Mouse (Mus musculus) kidney, adult 8-10 months (tissue): Measurements from ENCODE around the gene Atp8a2.
"Not testable (repeated sequence)": the region's sequence is repeated elsewhere in the genome, so short reads cannot be mapped to it uniquely, and the experiment has no call there.

Source experiments
- DNase-seq, 2 experiments: peaks; one replicate each; pipeline ENCODE4 v3.0.0; 2022

Atp8a2 gene

GRCm38 (mm10) chr14:59759196-59759839 is 437.7 kb downstream of the Atp8a2 start:
- peak in 1 of 2 experiments; percentile 3 for DNase-seq

- DNase-seq = no peak
Observed at GRCm38 (mm10) chr14:59752401-59752800, 444.6 kb downstream of the Atp8a2 start.

GRCm38 (mm10) chr14:59750005-59750404 is 447.0 kb downstream of the Atp8a2 start:
- no peak for DNase-seq

- DNase-seq = no peak
Observed at GRCm38 (mm10) chr14:59745676-59746075, 451.3 kb downstream of the Atp8a2 start.

- DNase-seq = no peak
Observed at GRCm38 (mm10) chr14:59741752-59742151, 455.2 kb downstream of the Atp8a2 start.

DNA sequence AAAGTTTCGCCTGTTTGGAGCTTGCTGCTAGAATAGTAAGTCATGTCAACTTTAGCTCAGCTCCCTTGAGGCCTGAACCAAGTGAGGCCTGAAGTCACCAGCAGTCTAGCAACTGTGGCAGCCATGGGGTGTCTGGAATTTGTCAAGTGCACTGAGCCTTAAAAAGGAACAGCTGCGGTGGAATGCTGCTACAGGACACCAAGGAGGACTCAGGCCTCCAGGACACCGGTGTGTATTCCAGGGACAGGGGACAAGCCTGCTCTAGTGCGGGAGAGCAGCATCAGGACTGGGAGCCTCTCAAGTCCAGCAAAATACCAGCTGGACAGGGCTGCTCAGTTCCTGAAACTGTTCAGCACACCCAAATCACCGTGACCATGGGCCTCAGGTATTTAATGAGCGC is 457.5 kb downstream of the Atp8a2 start:
- DNase-seq = no peak

DNA sequence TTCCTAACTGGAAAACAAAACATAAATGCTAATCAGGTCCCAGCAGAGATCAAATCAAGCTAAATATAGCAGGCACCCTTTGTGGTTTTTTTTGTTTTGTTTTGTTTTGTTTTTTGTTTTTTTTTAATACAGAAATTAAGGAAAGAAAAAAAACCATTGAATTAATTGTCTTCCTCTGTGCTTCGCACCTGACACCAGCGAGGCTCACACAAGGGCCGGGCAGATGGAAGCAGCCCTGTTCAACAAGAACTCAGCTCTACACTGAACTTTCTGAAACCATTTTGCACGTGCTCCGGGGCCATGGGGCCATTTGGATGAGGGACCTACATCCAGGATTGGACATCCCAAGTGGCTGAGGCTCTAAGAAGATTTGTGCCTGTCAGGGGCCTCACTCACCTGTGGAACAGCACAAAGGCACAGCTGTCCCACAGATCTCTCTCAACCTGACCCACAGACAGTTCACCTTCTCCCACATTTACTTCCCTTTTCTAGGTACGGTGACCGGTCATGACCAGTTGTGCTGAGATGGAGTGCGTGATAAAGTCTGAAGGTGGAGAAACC is 459.2 kb downstream of the Atp8a2 start:
- no peak for DNase-seq

GRCm38 (mm10) chr14:59736861-59737700 is 459.9 kb downstream of the Atp8a2 start:
- no peak for DNase-seq

- DNase-seq = no peak
Observed at GRCm38 (mm10) chr14:59730043-59730390, 467.0 kb downstream of the Atp8a2 start.

DNA sequence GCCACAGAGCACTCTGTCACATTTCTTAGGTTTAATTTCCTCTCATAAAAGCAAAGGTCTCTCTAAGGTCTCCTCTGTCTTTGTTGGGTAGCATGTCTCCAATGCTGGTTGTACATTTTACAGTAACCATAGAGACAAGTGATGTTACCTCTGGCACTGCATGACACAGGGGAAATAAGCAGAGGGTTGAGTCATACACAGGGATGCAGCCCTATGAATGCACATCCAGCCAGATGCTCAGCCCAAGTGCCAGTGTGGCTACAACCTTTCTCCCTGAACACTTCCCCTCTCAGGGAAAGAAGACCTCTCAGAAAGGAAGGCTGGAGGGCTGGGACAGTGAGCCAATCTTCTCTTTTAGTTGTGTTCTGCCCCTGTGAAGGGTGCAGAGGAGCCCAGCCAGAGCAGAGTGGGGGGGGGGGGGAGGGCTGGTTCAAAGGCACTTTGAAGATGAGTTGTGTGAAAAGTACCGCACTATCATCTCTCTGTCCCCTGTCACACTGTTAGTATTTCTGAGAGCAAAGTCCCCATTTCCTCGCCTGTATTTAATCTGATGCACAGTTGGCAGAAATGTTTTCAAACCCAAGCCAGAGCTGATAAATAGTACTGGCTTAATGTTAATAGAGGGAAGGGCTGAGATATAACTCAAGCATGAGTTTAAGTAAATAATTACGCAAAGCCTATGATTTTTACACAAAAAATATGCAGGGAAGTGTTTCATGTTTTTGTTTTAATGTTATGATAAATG is 467.5 kb downstream of the Atp8a2 start:
- no peak for DNase-seq

DNA sequence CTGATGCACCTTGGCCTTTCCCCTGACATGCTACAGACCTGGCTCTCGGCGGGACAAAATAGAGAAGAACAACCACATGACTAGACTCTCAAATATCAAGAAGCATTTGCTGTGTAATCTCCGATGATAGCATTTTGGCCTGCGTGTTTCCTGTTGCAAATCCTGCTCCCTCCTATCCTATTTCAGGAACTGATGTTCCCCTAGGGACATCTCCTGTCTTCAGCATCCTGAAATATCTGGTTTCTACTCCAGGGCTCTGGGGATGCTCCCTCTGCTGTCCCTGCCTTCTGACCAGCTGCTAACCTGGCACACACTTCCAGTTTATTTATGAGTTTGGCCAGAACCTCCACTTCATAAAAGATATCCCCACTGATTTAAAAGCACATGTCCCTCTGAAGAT is 470.0 kb downstream of the Atp8a2 start:
- DNase-seq = peak in 1 of 2 experiments; percentile 9

DNA sequence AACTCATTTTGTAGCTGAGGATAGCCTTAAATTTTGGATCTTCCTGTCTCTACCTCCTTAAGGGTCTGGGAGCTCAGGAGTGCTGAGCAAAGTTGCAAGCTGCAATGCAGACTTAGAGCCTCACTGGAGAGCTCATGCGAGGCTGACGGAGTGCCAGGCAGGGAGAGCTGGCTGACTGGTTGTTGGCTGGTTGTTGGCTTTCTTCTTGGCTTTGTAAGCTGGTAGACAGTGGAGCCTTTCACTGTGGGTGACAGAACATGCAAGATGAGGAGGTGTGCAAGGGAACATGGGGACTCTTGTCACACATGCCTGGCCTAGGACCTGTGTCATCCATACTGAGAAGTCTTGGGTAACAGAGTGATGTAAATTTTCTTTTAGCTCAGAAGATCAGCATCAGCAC is 473.8 kb downstream of the Atp8a2 start:
- no peak for DNase-seq

GRCm38 (mm10) chr14:59721957-59722356 is 475.0 kb downstream of the Atp8a2 start:
- no peak for DNase-seq

DNA sequence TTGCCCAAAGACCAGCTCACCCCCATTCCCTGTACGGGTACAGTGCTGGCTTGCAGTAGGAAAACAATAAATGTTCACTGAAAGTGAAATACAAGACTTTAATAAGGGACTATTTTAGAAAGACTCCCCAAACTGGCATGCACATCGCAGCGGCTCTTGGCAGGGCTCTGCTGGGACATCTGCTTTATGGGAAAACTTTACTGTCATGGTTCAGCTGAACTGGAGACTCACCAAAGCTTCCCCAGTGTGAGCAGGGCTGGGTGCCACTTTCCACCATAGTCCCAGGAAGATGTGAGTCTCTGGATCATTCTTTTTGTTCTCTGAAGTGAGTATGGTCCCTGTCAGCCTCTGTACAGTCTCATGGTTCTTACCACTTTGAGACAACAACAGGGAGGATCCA is 475.6 kb downstream of the Atp8a2 start:
- no peak for DNase-seq

- no peak for DNase-seq
Observed at GRCm38 (mm10) chr14:59720386-59720785, 476.6 kb downstream of the Atp8a2 start.

DNA sequence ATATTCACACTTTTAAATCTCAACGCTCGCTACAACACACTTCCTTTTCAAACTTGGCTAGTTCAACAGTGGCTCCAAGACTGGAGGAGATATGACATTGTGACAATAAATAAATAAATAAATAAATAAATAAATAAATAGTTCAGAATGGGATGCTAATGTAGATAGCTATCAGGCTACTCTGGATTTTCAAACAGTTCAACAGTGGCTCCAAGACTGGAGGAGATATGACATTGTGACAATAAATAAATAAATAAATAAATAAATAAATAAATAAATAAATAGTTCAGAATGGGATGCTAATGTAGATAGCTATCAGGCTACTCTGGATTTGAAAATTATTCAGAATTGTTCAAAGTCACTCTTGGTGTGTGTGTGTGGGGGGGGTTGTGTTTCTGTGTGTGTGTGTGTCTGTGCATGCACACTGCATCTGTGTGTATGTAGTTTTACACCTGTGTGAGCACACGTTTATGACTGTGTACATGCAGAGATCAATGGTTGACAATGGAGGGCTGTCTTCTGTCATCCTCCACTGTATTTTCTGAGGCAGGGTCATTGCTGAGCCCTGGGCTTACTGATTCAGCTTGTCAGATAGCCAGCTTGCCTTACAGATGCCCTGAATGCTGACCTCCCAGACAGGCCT is 480.4 kb downstream of the Atp8a2 start:
- not testable (repeated sequence) for DNase-seq

- DNase-seq = no peak
Observed at GRCm38 (mm10) chr14:59715695-59716442, 481.1 kb downstream of the Atp8a2 start.

DNA sequence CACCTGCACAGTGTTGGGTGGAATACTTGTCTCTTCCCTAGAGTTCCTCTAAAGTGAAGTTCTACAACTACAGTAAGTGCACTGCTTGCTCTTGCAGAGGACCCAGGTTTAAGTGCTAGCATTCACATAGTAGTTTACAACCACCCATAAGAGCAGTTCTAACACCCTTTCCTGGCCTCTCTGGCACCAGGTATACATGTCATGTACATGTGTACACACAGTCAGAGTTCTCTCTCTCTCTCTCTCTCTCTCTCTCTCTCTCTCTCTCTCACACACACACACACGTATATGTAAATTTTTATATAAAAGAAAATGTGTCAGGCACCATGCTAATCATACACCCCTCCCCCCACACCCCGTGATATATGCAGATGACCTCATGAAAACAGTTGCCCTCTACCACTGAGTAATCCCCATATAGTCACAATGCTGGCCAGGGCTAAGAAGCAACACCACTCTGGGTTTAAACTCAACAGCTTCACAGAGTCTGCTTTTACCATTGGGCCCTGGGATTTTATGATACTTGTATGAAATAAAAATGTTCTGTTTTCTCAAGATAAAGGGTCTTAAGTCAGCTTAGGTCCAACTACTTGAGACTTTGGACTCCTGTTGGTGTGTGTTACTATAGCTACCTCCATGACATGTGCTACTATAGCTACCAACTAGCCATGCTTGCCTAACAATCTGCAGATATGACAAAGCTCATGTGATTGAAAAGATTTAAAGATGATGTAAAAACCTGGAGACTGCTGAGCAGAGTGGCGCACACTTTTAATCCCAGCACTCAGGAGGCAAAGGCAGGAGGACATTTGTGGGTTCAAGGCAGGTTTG is 487.3 kb downstream of the Atp8a2 start:
- no peak for DNase-seq

DNA sequence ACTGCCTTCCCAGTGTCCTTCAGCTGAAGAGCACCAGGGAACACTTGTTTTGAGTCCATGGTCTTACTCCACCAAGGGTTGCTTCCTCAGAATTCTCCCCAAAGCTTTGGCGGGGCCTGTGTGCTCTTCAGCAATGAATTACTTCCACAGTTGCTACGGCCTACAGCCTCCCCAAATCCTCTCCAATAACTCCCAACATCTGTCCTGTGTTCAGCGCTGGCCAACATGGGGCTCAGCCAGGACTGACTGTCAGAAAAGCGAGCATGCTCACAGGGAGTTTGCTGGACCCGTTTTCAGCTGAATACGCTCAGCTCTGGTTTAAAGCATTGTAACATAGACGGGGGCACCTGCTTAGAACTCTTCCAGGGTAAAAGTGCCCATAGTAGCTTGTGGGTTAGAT is 489.0 kb downstream of the Atp8a2 start:
- no peak for DNase-seq

DNA sequence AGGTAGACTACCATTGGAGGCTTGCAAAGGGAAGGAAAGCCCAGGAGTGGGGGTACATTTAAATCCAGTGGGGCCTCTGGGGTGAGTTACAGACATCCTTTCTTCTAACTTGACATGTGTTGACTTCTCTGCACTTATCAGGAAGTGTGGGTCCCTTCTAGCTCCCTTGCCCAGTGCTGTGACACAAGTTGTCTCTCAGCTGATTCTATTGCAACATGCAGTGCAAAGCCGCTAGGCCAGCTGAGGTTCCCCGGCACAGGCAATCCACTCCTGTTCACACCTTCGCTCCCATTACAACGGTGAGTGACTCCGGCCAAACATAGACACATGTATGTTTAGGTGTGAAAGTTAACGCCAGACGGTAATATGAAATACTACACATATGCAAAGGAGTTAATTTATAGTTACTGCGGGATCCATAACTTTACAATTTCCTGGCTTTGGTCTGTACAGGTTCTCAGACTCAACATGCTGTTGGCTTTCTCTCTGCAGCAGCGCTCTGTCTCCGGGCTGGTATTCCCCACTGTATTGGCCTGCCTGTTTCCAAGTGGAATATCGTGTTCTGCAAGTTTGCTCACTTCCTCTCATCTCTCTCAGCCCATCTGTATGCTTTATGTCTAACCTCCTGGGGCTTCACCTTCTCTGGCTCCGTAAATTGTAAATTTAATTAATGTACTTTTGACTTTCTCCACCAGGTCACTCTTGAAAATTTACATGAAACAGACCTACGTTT is 491.5 kb downstream of the Atp8a2 start:
- no peak for DNase-seq

- no peak for DNase-seq
Observed at GRCm38 (mm10) chr14:59701492-59701891, 495.5 kb downstream of the Atp8a2 start.
